Mouse (Mus musculus): Measurements from ENCODE around the gene Gm17577. TPM values are rescaled to one million over a fixed set of nuclear protein-coding genes. Genes with fewer than 3 reads are reported as not detected.
"Not testable (repeated sequence)": the region's sequence is repeated elsewhere in the genome, so short reads cannot be mapped to it uniquely, and the experiment has no call there.

The Gm17577 gene
- polyA plus RNA-seq (2015; fragmentation: Nextera tagmentation; extraction: Ambion mirVana): not detected in 2 replicates

GRCm38 (mm10) chrX:123246807-123247206, at the start of gene Gm17577:
Gene Gm17577 (minus strand): TSS chrX:123246907.
- H3K27me3 ChIP-seq (replicated peaks); H3K4me3 ChIP-seq (replicated peaks); ATAC-seq (ENCODE audit: low FRiP score); H3K9ac ChIP-seq (replicated peaks); H3K4me2 ChIP-seq; H3K9me3 ChIP-seq (replicated peaks); H3K4me1 ChIP-seq; H3K27ac ChIP-seq (replicated peaks); H3K36me3 ChIP-seq: not testable (repeated sequence)
- WGBS: no CpG with 5 or more reads among the region's 3 CpGs

DNA sequence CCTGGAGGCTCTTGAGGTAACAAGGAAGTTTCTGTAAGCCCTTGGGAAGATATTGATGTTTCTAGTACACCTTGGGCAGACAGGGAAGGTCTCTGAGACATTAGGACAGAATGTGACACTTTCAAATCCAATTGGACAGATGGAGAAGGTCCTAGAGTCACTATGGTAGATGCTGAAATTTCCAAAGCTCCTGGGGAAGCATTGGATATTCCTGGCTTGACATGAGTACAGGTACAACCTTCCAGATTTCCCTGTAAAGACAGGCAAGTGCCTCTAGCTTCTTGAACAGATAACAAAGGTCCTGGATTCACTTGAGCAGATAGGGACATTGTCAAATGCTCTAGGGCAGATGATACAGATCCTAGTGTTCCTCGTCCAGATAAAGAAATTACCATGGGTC, 24.3 kb downstream of the Gm17577 start, which contains the start of gene Srsx:
Gene Srsx, minus strand, starts transcription at position 101 of the 400 bp plus-strand sequence.
- ATAC-seq (ENCODE audit: low FRiP score); H3K4me1 ChIP-seq; H3K9me3 ChIP-seq (replicated peaks); H3K27me3 ChIP-seq (replicated peaks); H3K9ac ChIP-seq (replicated peaks); H3K4me2 ChIP-seq; H3K4me3 ChIP-seq (replicated peaks); H3K36me3 ChIP-seq; H3K27ac ChIP-seq (replicated peaks): not testable (repeated sequence)
- no CpG with 5 or more reads among the region's 1 CpGs for WGBS

Other genes with a start within 250 kb of the Gm17577 start
- gene Gm17521, start 217.2 kb downstream of the Gm17577 start, polyA plus RNA-seq (2015; fragmentation: Nextera tagmentation; extraction: Ambion mirVana): not detected in 2 replicates
- 31.7 and 36.6 TPM in 2 replicates for gene Cldn34c1, start 143.4 kb downstream of the Gm17577 start, polyA plus RNA-seq (2015; fragmentation: Nextera tagmentation; extraction: Ambion mirVana)
- not detected in 2 replicates for gene Srsx, start 24.4 kb downstream of the Gm17577 start, polyA plus RNA-seq (2015; fragmentation: Nextera tagmentation; extraction: Ambion mirVana)

Data from neural tube, embryonic 15.5 days (tissue).